Mouse (Mus musculus): Measurements from ENCODE around the gene Hgfac. TPM values are rescaled to one million over a fixed set of nuclear protein-coding genes. Genes with fewer than 3 reads are reported as not detected.

The Hgfac gene
- total RNA-seq (2021), result 1 to 10 TPM in 1 of 2 experiments, under 1 TPM in 1; 0.40 to 1.1 TPM
- long read RNA-seq, experiment 1, result 0 reads
- long read RNA-seq, experiment 2, result 0 reads

DNA sequence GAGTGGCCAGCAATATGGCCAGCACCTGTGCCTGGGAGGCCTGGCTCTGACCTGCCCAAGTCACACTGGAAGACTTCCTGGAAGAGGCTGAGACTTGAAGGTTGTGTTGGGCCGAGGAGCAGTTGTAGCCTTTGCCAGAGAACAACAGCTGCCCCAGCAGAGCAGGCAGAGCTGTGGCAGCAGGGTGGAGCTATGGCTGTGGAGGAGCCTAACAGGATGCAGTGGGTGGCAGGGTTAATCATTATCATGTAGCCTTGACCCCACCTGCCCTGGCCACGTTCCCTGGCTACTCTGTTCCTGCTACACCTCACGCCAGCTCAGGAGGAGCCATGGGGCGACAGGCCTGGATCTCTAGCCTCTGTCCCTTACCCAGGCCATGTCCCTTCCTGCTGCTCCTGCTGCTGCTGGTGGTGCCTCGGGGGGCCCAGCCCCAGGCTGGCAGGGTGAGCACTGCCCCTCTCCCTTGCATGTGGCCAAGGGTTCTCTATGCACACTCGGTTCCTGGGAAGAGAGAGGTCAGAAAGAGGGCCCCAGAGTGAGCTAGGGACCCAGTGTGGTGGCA, at the start of gene Hgfac:
Hgfac (plus strand) TSS at position 242 of the 562 bp plus-strand sequence.
- DNase-seq, result no peak

DNA sequence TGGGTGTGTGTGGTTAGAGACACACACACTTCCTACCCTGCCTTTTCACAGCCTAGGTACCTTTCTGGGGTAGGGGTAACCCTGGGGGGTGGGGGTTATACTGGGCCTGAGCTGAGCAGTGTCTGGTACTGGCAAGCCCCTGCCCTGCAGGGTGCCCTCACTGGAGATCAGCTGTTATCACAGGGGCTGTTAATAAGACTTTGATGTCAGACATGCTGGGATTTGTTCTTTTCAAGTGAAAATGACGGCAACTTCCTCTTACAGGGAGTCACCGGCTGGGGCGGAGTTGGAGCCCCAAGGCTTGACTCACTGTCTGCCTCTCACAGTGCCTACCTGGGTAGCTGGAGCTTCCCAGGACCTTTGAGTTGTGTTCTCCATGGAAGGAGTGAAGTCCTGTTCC, 42.6 kb upstream of the Hgfac start:
- no peak for DNase-seq

DNA sequence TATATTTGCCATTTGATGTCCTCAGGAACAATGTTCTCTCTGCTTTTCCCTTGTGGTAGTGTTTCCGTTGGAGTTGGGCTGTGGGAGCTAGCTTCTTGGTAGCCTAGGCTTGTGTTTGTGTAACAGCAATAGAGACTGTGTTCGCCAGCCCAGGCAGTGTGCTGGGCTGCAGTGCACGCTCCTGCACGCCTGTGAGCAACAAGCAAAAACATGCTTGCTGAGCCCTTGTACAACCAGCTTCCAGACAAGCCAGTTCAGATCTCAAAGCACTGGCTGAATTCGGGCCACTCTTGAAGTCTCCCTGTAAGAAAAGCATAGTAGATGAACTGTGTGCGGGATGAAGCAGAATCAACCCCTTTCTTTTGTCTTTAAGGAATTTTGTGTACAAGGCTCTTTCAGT, 42.0 kb upstream of the Hgfac start:
- DNase-seq, result no peak

DNA sequence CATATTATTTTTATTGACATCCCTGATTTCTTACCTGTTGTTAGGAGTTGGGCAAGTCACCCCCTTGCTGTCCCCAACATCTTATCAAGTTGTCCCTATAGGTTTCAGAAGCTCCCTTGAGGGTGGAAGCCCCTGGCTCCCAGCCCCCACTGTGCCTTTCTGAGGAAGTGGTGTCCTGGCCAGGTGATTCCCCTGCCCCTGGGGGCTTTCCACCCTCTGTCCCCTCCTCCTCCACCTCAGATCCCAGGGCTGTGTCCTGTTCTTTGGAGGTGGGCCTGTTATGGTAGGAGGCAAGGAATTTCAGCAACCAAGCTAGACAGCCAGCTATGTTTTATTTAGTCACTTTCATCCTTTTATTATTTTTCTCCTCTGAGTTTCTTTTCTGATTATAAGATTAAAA, 41.0 kb upstream of the Hgfac start:
- no peak for DNase-seq

DNA sequence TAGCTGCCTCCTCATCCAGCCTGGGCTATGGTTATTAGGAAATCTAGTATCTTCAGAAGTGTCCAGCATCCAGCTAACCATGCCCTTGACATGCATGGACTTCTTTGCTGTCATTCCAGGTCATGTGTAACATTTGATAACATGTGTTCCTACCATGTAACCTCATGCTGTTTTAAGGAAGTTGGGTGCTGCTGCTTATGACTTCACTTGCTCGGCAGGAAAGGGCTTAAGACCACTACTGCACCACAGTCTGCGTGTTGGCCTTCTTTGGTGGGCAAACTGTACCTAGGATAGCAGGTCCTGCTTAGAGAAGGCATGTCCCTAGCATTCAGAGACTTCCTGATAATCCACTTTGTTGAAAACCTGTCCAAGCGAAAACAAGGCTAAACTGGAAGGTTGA, 40.2 kb upstream of the Hgfac start:
- DNase-seq, result no peak

DNA sequence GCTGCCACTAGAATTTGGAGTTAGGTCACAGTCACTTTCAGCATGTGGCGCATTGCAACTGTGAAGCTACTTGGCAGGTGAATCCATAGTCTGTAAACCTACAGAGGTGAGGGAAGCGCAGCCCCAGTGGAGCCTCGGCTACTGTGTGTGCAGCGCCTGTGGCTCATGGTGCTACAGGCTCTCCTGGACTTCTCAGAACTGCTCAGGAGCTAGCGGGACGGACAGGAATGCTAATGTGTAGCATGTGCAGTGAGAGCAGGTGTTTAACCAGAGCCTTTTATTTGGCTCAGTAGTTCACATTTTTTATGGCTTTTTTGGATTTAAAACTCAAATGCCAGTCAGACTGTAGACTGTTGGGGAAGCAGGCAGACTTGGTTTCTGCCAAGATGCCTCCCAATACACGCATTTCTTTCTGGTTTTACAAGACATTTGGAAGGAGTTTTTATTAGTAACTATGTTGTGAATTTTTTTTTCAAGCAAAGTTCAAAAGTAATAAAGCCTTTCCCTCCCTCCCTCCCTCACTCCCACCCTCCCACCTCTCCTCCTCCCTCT, 37.6 kb upstream of the Hgfac start:
- no peak for DNase-seq

DNA sequence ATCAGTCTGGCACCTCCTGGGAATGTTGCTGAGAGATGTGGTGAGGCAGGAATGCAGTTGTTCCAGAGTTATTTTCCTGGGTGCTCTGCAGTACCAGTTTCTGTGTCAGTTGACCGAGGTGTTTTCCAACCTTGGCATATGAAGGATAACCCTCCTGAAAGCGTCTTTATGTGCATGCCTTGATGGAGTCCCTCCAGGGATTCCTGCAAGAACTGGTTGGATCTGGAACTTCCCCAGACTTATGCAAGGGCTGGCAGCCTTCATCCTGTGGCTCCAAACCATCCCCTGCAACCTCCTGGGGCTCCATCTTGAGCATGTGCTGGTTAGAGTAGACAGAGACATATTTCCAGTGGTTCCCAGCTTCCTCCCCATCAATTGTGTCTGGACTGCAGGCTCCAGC, 36.5 kb upstream of the Hgfac start:
- no peak for DNase-seq

DNA sequence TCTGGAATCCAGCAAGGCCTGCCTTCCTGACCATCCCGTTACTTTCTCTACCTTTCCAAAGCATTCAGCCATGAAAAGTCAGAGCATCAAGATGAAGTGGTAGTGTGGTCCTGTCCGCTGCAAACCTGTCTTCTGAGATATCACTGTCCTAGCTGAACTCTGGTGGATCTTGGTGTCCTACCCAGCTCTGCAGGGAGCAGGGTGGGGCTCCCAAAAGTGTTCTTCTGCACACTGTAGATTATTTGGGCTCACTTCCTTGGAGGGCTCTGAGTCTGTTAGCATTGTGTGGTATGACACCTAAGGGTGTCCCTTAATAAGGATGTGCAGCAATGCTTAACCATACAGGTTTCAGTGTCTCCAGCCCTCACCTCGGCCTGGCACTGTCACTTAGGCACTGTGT, 35.6 kb upstream of the Hgfac start:
- no peak for DNase-seq

DNA sequence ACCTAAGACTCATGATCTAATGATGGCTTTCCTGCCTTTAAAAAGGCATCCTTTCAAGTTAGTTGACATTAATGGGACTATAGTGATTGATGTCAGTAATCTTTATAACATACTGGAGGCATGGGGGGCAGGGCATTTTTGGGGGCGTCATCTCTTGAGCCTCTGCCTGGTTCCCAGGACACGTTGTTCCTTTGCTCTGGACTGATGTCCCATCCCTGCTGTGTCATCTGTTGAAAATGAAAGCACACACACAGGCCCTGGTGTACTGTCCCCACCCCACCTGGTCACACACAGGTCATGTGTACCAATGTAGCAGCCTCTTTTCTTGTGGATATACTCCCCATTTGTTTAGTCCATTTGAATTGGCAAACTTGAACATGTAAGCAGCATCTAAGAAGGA, 34.7 kb upstream of the Hgfac start:
- DNase-seq, result no peak

DNA sequence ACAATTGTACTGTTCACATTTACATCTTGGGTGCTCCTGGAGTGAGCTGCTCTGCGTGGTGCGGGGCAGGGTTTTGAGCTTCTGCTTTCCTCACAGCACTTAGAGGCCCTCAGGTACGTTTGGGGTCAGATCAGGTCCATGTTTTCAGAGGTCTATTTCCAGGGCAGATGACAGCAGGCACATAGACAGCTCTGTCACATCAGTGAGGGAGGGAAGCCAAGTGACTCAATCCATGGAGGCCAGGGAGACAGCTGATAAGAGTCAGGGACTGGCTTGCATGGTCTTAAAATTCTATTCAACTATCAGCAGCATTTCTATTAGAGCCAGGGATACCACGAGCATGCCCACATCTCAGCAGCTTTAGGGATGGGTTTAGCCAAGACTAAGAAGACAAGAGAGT, 32.1 kb upstream of the Hgfac start:
- DNase-seq, result no peak

DNA sequence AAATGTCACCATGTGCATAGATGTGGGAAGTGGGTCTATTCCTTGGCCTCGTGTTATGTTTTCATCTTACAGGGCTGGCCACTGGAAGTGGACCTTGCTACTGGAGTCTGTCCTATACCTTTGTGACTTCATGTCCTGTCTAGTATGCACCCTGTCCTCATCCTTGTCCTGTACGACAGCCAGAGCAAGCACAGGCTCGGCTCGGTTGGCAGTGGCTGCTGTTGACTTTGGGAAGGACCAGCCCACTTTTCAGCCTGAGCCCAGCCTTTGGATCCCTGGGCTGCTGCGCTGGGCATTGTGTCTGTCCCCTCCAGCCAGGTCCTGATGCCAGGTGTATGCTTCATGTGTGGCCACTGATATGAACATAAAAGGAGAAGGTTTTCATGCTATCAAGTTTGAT, 30.7 kb upstream of the Hgfac start:
- DNase-seq, result no peak

DNA sequence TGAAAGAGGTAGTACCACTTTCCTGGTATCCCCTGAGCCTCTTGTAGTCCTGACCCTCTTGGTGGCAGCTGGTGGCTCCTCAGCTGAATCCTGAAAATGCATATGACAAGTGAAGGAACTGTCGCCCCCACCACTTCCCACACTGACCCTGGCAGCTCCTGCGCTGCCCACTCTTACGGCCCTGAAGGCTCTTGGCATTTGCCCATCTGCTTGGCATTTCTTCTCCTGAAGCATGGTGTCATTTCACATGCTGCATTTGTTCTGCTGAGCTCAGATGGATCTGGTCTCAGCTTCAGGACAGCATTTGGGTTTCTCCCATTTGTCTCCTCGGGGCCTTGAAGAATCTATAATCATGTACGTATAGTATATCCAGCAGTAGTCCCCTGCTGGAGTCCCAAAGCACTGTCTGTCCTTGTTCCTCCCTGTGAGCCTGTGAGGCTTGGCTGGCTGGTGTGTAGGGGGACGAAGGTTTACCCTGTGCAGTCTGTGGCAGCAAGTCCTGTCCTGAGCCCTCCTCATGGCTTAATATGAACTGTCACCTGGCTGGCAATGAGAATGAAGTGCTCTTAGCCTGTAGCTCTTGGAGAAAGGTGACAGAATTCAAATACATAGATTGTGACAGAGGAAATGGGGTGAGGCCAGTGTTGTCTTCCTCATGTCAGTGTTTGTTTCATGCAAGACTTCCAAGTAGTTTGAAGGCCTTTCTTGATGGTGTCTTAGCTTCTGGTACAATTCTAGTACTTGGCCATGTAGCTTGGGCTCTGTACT, 30.0 kb upstream of the Hgfac start:
- DNase-seq, result no peak

DNA sequence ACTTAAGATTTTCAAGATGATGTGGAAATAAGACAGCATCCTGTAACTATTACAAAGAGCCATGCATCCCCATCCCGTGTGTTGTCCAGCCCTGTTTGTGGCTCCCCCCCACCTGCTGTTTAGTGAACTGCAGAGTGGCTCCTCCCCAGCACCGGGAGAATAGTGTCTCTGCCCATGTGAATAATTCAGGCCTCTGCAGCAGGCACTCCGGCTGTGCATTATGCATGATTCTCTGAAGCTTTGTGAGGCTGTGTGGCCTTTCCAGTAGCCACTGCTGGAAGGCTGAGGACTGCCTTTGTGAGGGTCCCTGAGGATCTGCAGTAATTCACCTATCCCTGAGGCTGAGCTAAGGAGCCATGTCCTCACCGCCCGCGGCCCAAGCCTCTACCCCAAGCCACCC, 27.3 kb upstream of the Hgfac start:
- no peak for DNase-seq

DNA sequence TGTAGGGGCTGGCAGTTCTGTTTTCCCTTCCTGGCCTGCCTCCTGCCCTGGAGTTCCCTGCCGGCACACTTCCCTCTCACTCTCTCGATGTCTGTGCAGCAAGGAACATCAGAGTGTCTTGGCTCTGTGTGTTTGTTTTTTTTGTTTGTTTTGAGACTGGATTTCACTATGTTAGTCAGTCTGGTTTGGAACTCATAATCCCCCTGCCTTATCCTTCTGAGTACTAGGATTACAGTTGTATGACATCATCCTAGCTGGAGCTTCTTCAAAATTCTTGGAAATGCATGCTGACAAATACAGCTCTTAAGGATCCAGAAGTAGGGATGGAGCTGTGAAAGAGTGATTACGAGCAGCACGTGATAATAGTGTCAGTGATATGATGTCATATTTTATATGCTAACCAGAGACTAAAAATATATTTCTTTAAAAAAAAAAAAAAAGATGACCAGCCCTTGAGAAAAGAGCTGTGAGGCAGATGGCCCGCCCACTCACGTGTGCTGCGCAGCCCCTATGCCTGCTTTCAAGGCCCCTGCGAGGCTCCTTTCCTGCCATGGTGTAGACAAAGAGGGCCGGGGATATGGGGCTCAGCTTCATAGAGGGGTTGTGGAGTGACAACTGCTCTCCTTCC, 21.5 kb upstream of the Hgfac start:
- no peak for DNase-seq

DNA sequence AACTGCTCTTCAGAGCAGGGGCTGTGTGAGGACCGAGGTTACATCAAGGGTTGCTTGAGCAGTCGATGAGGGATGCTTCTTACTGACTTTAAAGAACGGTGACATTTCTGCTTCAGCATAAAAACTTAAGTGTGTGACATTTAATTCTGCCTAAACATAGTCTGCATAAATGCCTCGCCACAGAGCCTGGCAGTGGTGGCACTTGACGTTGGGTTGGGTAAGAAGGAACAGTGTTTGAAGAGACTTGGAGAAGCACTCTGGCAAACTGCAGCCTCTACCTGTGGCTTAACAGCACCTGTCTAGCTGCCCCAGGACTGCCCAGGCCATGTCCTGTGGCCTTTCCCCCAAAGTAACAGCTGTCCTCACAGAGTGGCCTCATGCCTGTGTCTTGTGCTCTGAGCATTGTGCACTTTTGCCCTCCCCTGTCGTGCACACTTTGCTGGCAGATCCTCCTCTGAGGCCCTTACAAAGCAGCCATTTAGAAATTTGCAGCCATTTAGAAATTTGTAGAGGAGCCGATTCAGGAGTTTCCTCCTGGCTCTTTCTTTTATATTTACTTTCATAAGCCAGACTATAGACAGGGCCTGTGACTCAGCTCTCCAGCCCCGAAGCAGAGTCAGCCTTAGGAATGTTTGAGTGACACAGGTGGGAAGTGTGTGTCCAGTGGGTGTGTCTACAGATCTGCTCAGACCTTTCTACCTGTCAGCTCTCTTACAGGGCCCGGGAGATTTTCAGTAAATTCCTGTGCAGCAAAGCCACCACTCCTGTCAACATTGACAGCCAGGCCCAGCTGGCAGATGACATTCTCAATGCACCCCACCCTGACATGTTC, 20.7 kb upstream of the Hgfac start:
- no peak for DNase-seq

DNA sequence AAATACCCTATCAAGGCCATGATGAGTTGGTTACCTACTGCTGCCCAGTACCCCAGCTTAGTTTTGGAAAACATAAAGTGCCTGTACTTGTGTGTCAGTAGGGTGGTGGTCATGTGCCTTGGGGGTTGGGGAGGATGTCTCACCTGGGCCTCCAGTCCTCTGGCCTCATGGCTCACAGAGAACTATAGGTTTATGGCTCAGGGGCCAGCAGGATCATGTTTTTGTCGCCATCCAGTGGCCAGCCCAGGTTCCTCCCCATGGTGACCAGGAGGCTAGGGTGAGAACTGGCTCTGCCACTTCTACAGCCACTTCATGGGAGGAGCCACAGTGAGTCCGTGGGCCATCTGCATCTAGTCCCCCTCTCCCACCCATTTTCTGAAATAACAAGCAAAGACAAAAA, 16.3 kb upstream of the Hgfac start:
- peak; percentile 56 for DNase-seq

DNA sequence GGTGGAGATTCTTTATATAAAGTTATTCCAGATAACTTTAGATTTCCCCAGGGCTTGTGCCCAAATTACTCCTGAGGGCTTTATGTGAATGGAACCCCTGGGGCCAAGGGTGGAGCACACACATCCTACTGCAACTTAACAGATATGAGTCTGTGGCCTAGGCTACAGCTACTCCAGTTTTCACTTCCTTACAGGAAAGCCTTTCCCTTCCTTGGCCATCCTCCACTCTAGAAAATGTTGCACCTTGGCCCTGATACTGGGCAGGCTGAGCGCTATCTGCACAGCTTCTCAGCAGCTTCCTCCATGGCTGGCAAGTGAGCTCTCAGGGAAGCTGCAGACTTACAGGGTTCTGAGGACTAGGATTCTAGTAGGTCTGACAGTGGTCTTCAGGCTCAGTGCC, 12.0 kb upstream of the Hgfac start:
- no peak for DNase-seq

DNA sequence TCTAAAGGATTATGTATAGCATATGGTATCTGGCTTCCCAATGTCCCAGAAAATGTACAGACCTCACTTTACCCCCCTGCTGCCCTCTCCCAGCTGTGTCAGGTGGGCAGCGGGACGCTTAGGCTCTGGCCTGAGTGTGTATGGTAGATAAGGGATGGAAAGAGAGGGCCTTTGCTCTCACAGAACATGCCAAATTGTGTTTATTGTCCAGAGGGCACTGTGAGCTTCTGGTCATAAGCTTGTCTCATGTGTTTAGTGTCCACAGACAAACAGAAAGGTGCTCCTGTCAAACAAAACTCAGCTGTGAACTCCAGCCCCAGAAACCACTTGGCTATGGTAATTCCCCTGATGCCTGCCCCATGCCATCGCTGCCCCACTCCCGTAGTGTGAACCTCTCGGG, 11.6 kb upstream of the Hgfac start:
- DNase-seq, result no peak

DNA sequence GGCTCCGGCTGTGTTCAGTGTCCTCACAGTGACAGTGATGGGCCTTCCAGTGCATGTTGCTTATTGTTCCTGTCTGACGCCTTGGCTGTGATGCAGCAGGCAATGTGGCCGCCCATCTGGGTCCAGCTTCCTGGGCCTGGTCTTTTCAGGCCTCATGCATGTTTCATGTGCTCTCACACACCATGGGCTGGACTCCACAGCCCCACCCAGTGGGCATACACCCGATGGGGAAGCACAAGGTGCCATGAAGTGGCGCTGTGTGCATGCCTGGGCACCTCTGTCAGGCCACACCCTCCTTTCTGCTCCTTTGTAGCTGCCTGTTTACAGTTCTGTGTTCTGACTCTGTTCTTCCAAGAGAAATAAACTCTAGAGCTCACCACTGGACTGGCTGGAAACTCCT, 8.2 kb upstream of the Hgfac start:
- no peak for DNase-seq

DNA sequence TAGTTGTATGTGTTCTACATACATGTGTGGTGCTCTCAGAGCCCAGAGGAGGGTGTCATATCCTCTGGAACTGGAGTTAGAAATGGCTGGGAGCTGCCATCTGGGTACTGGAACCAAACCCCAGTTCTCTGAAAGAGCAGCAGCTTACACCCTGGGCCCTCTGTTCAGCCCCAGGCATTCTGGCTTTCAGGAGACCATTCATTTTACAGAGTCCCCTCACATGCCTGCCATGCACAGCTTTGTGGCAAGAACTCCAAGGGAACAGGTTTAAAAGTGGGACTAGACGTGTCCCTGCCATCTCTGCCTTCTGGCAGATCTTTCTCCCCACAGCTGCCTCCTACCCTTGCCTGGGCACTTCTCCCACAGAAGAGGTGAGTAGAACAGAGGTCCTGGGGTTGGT, 7.7 kb upstream of the Hgfac start:
- no peak for DNase-seq

DNA sequence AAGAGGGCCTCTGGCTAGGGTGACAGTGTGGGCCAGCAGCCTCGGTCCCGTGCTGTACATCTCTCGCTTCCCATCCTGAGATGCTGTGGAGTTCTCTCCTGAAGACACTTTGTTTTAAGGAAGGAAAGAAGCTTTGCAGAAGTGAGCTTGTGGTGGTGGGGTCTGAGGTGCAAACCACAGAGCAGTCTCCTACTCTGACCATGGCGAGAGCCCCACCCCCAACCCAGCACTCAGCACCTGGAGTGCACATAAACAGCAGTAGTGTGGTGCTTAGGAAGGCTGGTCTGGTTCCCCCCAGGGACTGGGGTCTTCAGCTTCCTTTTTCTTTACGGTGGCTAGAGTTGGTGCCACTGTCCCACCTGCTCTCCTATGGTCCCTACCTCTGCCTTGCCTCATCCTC, 6.2 kb upstream of the Hgfac start:
- DNase-seq, result no peak

DNA sequence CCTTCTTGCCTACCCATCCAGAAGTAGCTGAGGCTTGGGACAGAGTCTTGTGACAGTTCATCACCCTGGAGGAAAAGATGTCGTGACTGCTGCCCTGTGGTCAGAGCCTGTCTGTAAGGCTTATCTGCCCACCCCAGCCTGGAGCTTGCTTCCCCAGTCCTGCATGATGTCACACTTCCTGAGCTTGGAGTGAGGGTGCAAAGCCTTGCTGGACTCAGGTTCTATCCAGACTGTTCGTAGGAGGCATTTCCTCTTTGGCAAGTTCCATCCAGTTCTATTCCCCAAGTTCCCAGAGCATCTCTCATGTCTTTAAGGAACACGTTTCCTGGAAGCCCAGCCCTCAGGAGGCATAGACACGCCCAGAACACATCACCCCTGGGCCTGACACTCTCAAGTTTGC, 5.5 kb upstream of the Hgfac start:
- DNase-seq, result no peak

DNA sequence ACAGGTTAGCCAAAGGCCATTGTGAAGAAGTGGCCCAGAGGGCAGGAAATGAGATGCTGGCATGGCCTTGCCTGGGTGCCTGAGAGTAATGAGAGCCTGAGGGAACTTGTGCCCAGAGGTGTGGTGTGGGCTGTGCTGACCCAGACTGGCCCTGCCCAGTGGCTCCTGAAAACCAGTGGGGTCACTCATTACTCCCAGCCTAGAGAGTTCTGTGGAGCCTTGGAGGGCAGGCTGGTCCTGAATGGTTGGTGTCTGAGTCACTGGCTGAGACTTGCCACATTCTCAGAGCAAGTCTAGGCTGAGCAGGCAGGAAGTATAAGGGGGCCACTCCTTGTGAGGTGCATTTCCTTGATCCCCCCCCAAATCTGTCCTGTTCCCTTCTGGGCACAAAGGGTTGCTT, 3.9 kb upstream of the Hgfac start:
- DNase-seq, result no peak
